Mouse (Mus musculus): ENCODE results near the gene Kdm5b.

DNA sequence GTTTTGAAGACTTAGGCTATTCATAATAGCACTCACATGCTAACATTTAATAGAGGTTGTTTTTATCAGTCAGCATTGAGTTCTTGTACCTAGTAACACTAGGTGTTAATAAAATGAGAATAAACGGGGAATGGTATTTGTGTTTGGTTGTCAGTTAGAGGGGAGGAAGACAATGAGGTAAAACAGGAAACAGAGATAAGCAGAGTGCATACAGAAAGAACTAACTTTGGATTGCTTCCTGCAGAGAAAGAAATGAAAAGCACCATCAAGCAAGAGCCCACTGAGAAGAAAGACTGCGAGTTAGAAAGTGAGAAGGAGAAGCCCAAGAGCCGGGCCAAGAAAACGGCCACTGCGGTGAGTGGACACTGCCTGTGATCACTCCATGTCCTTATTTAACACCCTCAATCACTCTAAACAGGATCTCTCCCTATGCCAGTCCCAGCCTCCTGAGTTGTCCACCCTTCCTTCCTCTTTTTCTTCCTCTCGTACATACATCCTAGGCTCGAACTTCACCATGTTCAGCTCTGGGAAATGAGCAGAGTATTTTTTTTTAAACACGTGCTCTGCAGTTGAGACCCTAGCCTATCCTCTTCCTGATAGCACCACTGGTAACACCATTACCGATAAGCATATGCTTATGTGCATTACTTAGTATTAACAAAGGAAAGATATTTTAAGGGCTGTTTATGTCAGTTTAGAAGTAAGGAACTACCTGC, 37.5 kb downstream of the Kdm5b start:
- TF ChIP-seq CTCF (IDR thresholded peaks at IDR 0.05; ENCODE audit: low read depth, low read length) (no peak), GATA1 (IDR thresholded peaks at IDR 0.05; ENCODE audit: borderline replicate concordance, low read length) (no peak), POLR2AphosphoS5 (IDR thresholded peaks at IDR 0.05; ENCODE audit: insufficient replicate concordance, low read depth, low read length) (no peak), TAL1 (conservative IDR thresholded peaks at IDR 0.05; ENCODE audit: low read depth, low read length) (no peak)

Data from G1E (cell line).